Comparison of ENCODE assay signal across 35 mouse cellular contexts in the genomic region with DNA sequence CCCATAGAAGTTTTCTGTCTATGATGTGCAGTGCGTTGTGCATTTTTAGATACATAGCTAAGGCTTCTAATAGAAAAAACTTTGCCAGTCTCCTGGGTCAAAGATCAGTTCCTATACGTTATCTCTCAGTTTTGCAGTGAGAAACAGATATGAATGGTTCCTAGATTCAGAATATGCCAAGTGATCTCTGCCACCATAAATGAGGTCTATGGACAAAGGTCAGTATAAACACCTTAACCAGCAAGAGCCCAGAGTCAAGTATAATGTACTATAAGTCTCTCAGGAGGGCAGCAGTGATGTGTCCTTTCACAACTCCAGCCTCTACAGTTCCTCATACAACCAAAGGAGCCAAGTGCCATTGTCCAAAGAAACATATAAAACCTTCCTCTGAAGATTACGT. TPM values are rescaled to one million over a fixed set of nuclear protein-coding genes. Genes with fewer than 3 reads are reported as not detected.
"Had no signal": no experiment of that assay in that cellular context is flagged by ENCODE, and none has a peak within 500 bp of the region (broad histone marks: within the 10 kb centered on the region; RNA-seq: fewer than 3 reads in every experiment).

No protein-coding gene starts in this region.

- H3K9ac ChIP-seq: heart, embryonic 13.5 days; heart, embryonic 15.5 days; hindbrain, embryonic 12.5 days; hindbrain, embryonic 14.5 days; limb, embryonic 12.5 days; liver, embryonic 12.5 days; liver, embryonic 14.5 days had no signal

- H3K9me3 ChIP-seq: heart, embryonic 13.5 days; heart, embryonic 15.5 days; hindbrain, embryonic 12.5 days; limb, embryonic 10.5 days; limb, embryonic 12.5 days; liver, embryonic 12.5 days had no signal

- DNase-seq: gastrocnemius, postnatal 14 days; gastrocnemius, postnatal 36 days; heart, adult 2 months; heart, postnatal 14 days; heart, postnatal 36 days; kidney, adult 11 months; kidney, adult 2 months; kidney, postnatal 10 days; kidney, postnatal 25 days; kidney, postnatal 4 days; liver had no signal

- H3K4me1 ChIP-seq: heart, embryonic 13.5 days; heart, embryonic 15.5 days; hindbrain, embryonic 12.5 days; limb, embryonic 10.5 days; limb, embryonic 12.5 days; liver, embryonic 12.5 days had no signal

- ATAC-seq: hindbrain, embryonic 16.5 days; inflammation-experienced regulatory T-cells, adult 6 months; liver, embryonic 12.5 days had no signal

- H3K27me3 ChIP-seq: heart, embryonic 13.5 days; heart, embryonic 15.5 days; hindbrain, embryonic 12.5 days; limb, embryonic 12.5 days; liver, embryonic 12.5 days had no signal

- H3K4me3 ChIP-seq: heart, adult 2 months; heart, embryonic 13.5 days; heart, embryonic 15.5 days; hindbrain, embryonic 12.5 days; layer of hippocampus, adult 2 months; left cerebral cortex, adult 2 months; limb, embryonic 10.5 days; limb, embryonic 12.5 days; liver, embryonic 12.5 days had no signal

- H3K4me2 ChIP-seq: heart, embryonic 11.5 days; heart, embryonic 13.5 days; heart, embryonic 15.5 days; hindbrain, embryonic 12.5 days; hindbrain, embryonic 14.5 days; limb, embryonic 12.5 days; liver, embryonic 12.5 days had no signal

- H3K36me3 ChIP-seq: heart, embryonic 13.5 days; heart, embryonic 15.5 days; hindbrain, embryonic 12.5 days; limb, embryonic 10.5 days; limb, embryonic 12.5 days; liver, embryonic 12.5 days had no signal

- H3K27ac ChIP-seq: heart, adult 2 months; heart, embryonic 13.5 days; heart, embryonic 15.5 days; hindbrain, embryonic 12.5 days; hindbrain, embryonic 14.5 days; layer of hippocampus, adult 2 months; left cerebral cortex, adult 2 months; limb, embryonic 10.5 days; limb, embryonic 12.5 days; liver, embryonic 12.5 days; liver, embryonic 14.5 days had no signal

RNA-seq across cellular contexts. Expression of a gene that starts 1.2 kb away (rescaled TPM):
- total RNA-seq: gastrocnemius, adult 8-10 months; gastrocnemius, postnatal 36 days; hematopoietic stem cell, adult 5-6 weeks; layer of hippocampus, adult 2 months; left cerebral cortex, adult 2 months; left cerebral cortex, postnatal 36 days had no signal
- polyA plus RNA-seq: heart, embryonic 11.5 days; heart, embryonic 13.5 days; hindbrain, embryonic 12.5 days; hindbrain, embryonic 14.5 days; hindbrain, embryonic 16.5 days; inflammation-experienced regulatory T-cells, adult 6 months; limb, embryonic 10.5 days; limb, embryonic 12.5 days had no signal

RNA-seq across cellular contexts. Expression of a gene that starts 19.9 kb away (rescaled TPM):
- total RNA-seq: gastrocnemius, adult 18-20 months; gastrocnemius, adult 8-10 months; gastrocnemius, postnatal 14 days; heart, adult 2 months; heart, postnatal 36 days; hematopoietic stem cell, adult 5-6 weeks; layer of hippocampus, adult 2 months; layer of hippocampus, postnatal 10 days; layer of hippocampus, postnatal 25 days; left cerebral cortex, adult 2 months; left cerebral cortex, postnatal 14 days; left cerebral cortex, postnatal 36 days had no signal
- polyA plus RNA-seq: heart, embryonic 11.5 days; heart, embryonic 13.5 days; heart, embryonic 15.5 days; heart, postnatal 0 days; hindbrain, embryonic 12.5 days; hindbrain, embryonic 14.5 days; hindbrain, embryonic 16.5 days; inflammation-experienced regulatory T-cells, adult 6 months; kidney, embryonic 16.5 days; limb, embryonic 12.5 days; liver, embryonic 12.5 days; liver, embryonic 14.5 days; liver, embryonic 16.5 days had no signal

RNA-seq across cellular contexts. Expression of a gene that starts 34.2 kb away (rescaled TPM):
- polyA plus RNA-seq: hindbrain, embryonic 12.5 days; hindbrain, embryonic 14.5 days; kidney, embryonic 14.5 days; limb, embryonic 10.5 days; limb, embryonic 12.5 days had no signal
